Mouse (Mus musculus) forebrain, embryonic 16.5 days (tissue): ENCODE measurements around the gene Tmem184b. TPM values are rescaled to one million over a fixed set of nuclear protein-coding genes. Genes with fewer than 3 reads are reported as not detected.

Experiments used
- ATAC-seq: fragments of 200-750 bp; cut with Nextera tagmentation; 2 replicates; pipeline ENCODE4 v1.8.0; 2017; ENCODE audit warnings: mild to moderate bottlenecking, moderate library complexity
- H3K27ac ChIP-seq: fragments of 300-500 bp; sonication (generic); 2 replicates; pipeline ENCODE4 v1.5.1; 2014; ENCODE audit warnings: low read length, control low read depth
- H3K27me3 ChIP-seq: fragments of 300-500 bp; sonication (generic); replicated peaks from 2 replicates; pipeline ENCODE4 v1.6.1; 2014; ENCODE audit warnings: low read length; ENCODE audit not compliant: control insufficient read depth, insufficient read depth
- H3K36me3 ChIP-seq: fragments of 300-500 bp; sonication (generic); 2 replicates; pipeline ENCODE4 v1.6.1; 2014; ENCODE audit not compliant: control insufficient read depth, insufficient read depth
- H3K4me1 ChIP-seq: fragments of 300-500 bp; sonication (generic); replicated peaks from 2 replicates; pipeline ENCODE4 v1.6.1; 2014; ENCODE audit warnings: low read length; ENCODE audit not compliant: control insufficient read depth, insufficient read depth
- H3K4me2 ChIP-seq: fragments of 300-500 bp; sonication (generic); 2 replicates; pipeline ENCODE4 v1.6.1; 2014; ENCODE audit warnings: mild to moderate bottlenecking, low read length, control low read depth
- H3K4me3 ChIP-seq: fragments of 300-500 bp; sonication (generic); replicated peaks from 2 replicates; pipeline ENCODE4 v1.5.1; 2014; ENCODE audit warnings: mild to moderate bottlenecking, low read length, control low read depth
- H3K9ac ChIP-seq: fragments of 300-500 bp; sonication (generic); replicated peaks from 2 replicates; pipeline ENCODE4 v1.6.1; 2014; ENCODE audit warnings: low read depth, low read length, control low read depth
- H3K9me3 ChIP-seq: fragments of 300-500 bp; sonication (generic); 2 replicates; pipeline ENCODE4 v1.6.1; 2016; ENCODE audit warnings: low read length; ENCODE audit not compliant: control insufficient read depth
- WGBS: fragments of 180-500 bp; shearing (Covaris S2); extraction: QIAGEN DNeasy Blood & Tissue Kit; methylation state at CpG from one replicate; pipeline ENCODE4 v1.1.7; 2014; 5-methylcytosine and 5-hydroxymethylcytosine counted together
- polyA plus RNA-seq: library from polyadenylated mRNA; unstranded; fragments of >200 nt; fragmentation: Nextera tagmentation; extraction: Ambion mirVana; gene quantifications from 2 replicates; pipeline ENCODE4 v1.2.1, GENCODE M21; 2015

Tmem184b gene
- polyA plus RNA-seq, 1 experiment from 2014 or later = 43.4 TPM

- Histone ChIP-seq H3K27me3 (no peaks in the 10 kb centered on the region), H3K27ac (no peak overlapping the region)
Measured at GRCm38 (mm10) chr15:79440223-79440622, 36.9 kb upstream of the Tmem184b start.

DNA sequence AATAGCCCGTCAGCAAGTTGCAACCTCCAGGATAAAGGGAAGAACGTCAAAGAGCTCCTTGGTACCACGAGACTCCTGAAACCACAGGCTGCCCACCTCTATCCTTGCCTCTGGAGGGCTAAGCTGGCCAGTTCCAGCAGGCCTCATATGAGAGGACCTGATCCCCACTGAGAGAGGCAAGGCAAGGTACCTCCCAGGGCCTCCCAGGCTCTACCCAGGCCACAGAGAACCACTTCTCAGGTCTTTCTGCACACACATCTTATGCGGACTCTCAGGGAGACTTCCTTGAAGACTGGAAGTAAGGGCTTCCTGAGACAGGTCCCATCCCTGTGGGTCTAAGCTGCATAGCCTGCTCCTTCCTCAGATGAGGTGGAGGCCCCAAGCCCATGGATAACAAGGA is 36.0 kb upstream of the Tmem184b start:
- no peaks in the 10 kb centered on the region for H3K27me3 ChIP-seq
- no peak overlapping the region for H3K9ac ChIP-seq
- H3K9me3 ChIP-seq = no peaks in the 10 kb centered on the region; the same call in 1 of the 2 replicates
- no peak for ATAC-seq
- WGBS = 78% methylated on average over 4 of the region's 4 CpGs
- H3K36me3 ChIP-seq = peaks cover 17% of the 10 kb centered on the region
- H3K27ac ChIP-seq = no peak overlapping the region
- peaks cover 56% of the 10 kb centered on the region for H3K4me1 ChIP-seq
- peak overlapping the region; percentile 96 for H3K4me2 ChIP-seq
- no peak overlapping the region for H3K4me3 ChIP-seq

More at GRCm38 (mm10) chr15:79440223-79440622, 36.9 kb upstream of the Tmem184b start:
- Histone ChIP-seq H3K4me2 (peak overlapping the region; percentile 96), H3K9ac (peak overlapping the region; percentile 99), H3K4me3 (peak overlapping the region; percentile 83), H3K36me3 (peaks cover 11% of the 10 kb centered on the region), H3K9me3 (no peaks in the 10 kb centered on the region), H3K4me1 (peaks cover 56% of the 10 kb centered on the region)
- ATAC-seq = no peak
- WGBS = 42% methylated on average over 4 of the region's 4 CpGs

- peaks cover 22% of the 10 kb centered on the region for H3K36me3 ChIP-seq
- peaks cover 56% of the 10 kb centered on the region for H3K4me1 ChIP-seq
- H3K27me3 ChIP-seq = no peaks in the 10 kb centered on the region
- peak overlapping the region; percentile 96; the same call in 1 of the 2 replicates for H3K4me2 ChIP-seq
- no peak for ATAC-seq
- no peak overlapping the region; the same call in 1 of the 2 replicates for H3K9ac ChIP-seq
- H3K9me3 ChIP-seq = no peaks in the 10 kb centered on the region; the same call in 1 of the 2 replicates
- no peak overlapping the region for H3K4me3 ChIP-seq
- 76% methylated on average over 8 of the region's 8 CpGs for WGBS
- no peak overlapping the region for H3K27ac ChIP-seq
Measured at GRCm38 (mm10) chr15:79438816-79439215, 35.4 kb upstream of the Tmem184b start.

DNA sequence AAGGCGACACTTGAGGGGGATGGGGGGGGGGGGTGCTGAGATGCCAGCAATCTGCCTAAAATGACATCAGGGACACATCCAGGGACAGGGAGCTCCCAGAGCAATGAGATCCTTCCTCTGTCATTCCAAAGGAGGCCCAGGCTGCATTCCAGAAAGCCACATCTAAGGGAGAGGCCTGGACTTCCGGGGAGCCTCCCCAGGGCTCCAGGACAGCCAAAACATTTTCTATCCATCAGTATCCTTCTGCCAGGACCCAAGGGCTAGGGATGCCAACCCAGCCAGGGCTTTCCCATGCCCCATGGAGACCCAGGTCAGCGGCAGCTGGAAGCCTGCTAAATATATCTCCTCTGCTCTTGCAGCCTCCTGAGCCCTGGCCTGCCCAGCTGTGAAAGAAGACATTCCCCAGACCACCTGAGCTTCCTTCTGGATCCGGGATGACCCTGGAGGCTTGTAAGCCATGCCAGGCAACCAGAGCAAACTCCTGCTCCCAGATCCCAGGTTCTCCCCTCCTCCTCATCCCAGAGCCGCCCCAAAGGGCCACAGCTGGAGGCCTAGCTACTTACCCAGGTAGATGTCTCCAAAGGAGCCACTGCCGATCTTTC is 34.9 kb upstream of the Tmem184b start:
- H3K9ac ChIP-seq = no peak overlapping the region; the same call in 1 of the 2 replicates
- no peaks in the 10 kb centered on the region; the same call in 1 of the 2 replicates for H3K9me3 ChIP-seq
- H3K27ac ChIP-seq = no peak overlapping the region
- H3K4me3 ChIP-seq = no peak overlapping the region
- peaks cover 56% of the 10 kb centered on the region for H3K4me1 ChIP-seq
- 87% methylated on average over 6 of the region's 6 CpGs for WGBS
- peaks cover 23% of the 10 kb centered on the region for H3K36me3 ChIP-seq
- peak overlapping the region; percentile 96; the same call in 1 of the 2 replicates for H3K4me2 ChIP-seq
- no peaks in the 10 kb centered on the region for H3K27me3 ChIP-seq
- no peak for ATAC-seq

- H3K36me3 ChIP-seq = peaks cover 23% of the 10 kb centered on the region
- 92% methylated on average over 12 of the region's 12 CpGs for WGBS
Measured at GRCm38 (mm10) chr15:79437541-79438208, 34.3 kb upstream of the Tmem184b start.

GRCm38 (mm10) chr15:79436481-79436921 is 33.1 kb upstream of the Tmem184b start:
- 69% methylated on average over 7 of the region's 7 CpGs for WGBS
- no peaks in the 10 kb centered on the region for H3K27me3 ChIP-seq
- ATAC-seq = no peak
- peaks cover 23% of the 10 kb centered on the region for H3K36me3 ChIP-seq
- H3K27ac ChIP-seq = no peak overlapping the region
- no peak overlapping the region for H3K4me3 ChIP-seq
- H3K4me2 ChIP-seq = no peak overlapping the region
- H3K9me3 ChIP-seq = no peaks in the 10 kb centered on the region; the same call in 1 of the 2 replicates
- no peak overlapping the region for H3K9ac ChIP-seq
- H3K4me1 ChIP-seq = peaks cover 57% of the 10 kb centered on the region

More at GRCm38 (mm10) chr15:79437541-79438208, 34.3 kb upstream of the Tmem184b start:
- H3K27me3 ChIP-seq = no peaks in the 10 kb centered on the region
- peaks cover 58% of the 10 kb centered on the region for H3K4me1 ChIP-seq
- H3K4me2 ChIP-seq = no peak overlapping the region
- H3K9ac ChIP-seq = no peak overlapping the region
- no peak overlapping the region for H3K4me3 ChIP-seq
- no peaks in the 10 kb centered on the region; the same call in 1 of the 2 replicates for H3K9me3 ChIP-seq
- H3K27ac ChIP-seq = no peak overlapping the region
- ATAC-seq = no peak

DNA sequence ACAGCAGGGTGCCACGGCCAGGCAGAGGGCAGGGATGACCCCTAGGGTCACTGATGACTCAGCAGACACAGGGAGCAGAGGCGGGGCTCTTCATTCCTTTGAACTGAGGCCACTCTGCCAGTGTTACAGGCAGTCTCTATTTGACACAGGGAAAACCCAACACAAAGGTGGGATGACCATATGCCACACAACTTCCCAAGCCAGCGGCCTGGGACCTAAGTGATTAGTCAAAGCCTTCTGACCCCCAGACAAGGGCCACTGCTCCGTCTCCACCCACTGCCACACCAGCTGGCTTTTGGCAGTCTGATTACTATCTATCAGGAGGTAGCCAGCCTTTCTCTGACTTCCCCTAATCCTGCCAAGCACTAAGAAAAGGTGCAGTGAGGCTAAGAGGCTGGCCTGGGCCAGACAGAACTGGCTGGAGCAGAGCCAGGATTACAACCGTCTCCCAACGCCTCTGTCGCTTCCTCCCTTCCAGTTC is 31.9 kb upstream of the Tmem184b start:
- Histone ChIP-seq H3K4me3 (no peak overlapping the region), H3K9me3 (no peaks in the 10 kb centered on the region; the same call in 1 of the 2 replicates), H3K27me3 (no peaks in the 10 kb centered on the region), H3K27ac (no peak overlapping the region), H3K9ac (no peak overlapping the region), H3K4me1 (peaks cover 54% of the 10 kb centered on the region), H3K36me3 (peaks cover 31% of the 10 kb centered on the region), H3K4me2 (no peak overlapping the region)
- WGBS = 45% methylated on average over 7 of the region's 7 CpGs
- no peak for ATAC-seq

DNA sequence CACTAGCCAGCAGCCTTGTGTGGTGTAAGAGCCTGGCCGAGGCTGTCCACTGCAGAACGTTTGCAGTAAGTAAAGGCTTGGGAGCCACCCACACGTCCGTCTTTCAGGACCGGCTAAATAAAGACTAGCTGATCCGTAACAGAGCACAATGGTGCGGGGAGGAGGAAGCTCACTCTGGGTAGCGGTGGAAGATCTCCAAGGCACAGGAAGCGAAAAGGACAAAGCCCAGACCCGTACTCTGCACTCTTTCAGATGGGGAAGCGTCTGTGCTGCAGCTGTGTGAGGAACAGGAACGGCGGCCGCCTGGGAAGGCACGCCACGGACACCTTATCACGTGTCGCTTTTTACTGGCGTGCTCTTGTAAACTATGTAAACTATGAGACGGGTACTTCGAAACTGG is 29.5 kb upstream of the Tmem184b start:
- whole genome bisulfite sequencing = 58% methylated on average over 21 of the region's 21 CpGs
- H3K36me3 ChIP-seq = peaks cover 43% of the 10 kb centered on the region
- no peak overlapping the region for H3K4me3 ChIP-seq
- no peak overlapping the region for H3K9ac ChIP-seq
- no peak overlapping the region for H3K27ac ChIP-seq
- no peak overlapping the region for H3K4me2 ChIP-seq
- no peaks in the 10 kb centered on the region for H3K27me3 ChIP-seq
- ATAC-seq = no peak
- peaks cover 30% of the 10 kb centered on the region for H3K4me1 ChIP-seq
- no peaks in the 10 kb centered on the region; the same call in 1 of the 2 replicates for H3K9me3 ChIP-seq

DNA sequence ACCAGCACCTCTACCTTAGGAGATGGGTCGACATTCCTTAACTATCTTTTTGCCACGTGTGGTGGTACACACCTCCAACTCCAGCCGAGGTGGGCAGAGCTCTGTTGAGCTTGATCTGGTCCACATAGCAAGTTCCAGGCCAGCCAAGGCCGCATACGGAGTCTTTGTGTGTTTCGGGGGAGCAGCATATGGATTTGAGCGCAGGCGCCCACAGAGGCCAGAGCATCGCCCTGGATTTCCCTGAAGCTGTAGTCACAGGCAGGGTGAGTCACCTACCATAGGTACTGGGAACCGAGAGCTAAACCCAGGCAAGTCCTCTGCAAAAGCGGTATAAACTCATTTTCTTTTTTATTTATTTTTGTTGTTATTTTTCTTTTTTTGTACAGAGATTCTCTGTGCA is 29.0 kb upstream of the Tmem184b start:
- no peak for ATAC-seq
- H3K36me3 ChIP-seq = peaks cover 40% of the 10 kb centered on the region
- no peak overlapping the region for H3K4me2 ChIP-seq
- H3K27ac ChIP-seq = no peak overlapping the region
- H3K4me3 ChIP-seq = no peak overlapping the region
- H3K9ac ChIP-seq = no peak overlapping the region
- no peaks in the 10 kb centered on the region for H3K27me3 ChIP-seq
- peaks cover 25% of the 10 kb centered on the region for H3K4me1 ChIP-seq
- 94% methylated on average over 11 of the region's 11 CpGs for WGBS
- no peaks in the 10 kb centered on the region; the same call in 1 of the 2 replicates for H3K9me3 ChIP-seq
